Mouse (Mus musculus): ENCODE measurements around the gene Hcn1. TPM values are rescaled to one million over a fixed set of nuclear protein-coding genes. Genes with fewer than 3 reads are reported as not detected.

Hcn1 gene
- polyA plus RNA-seq, 1 experiment from 2014 or later, result 0.04 TPM

GRCm38 (mm10) chr13:118035598-118035997 is 433.5 kb downstream of the Hcn1 start:
- H3K27ac ChIP-seq (ENCODE audit: low read depth, low read length), result no peak overlapping the region
- no peak overlapping the region for H3K4me2 ChIP-seq
- DNase-seq (ENCODE audit: low spot score), result no peak
- H3K4me3 ChIP-seq (ENCODE audit: low read depth, low read length), result no peak overlapping the region
- H3K9me3 ChIP-seq (ENCODE audit: control insufficient read depth, low read length), result no peaks in the 10 kb centered on the region
- no peak for ATAC-seq (replicated peaks; ENCODE audit: low FRiP score)
- no peaks in the 10 kb centered on the region for H3K27me3 ChIP-seq (replicated peaks; ENCODE audit: control insufficient read depth, insufficient read depth, low read length)
- no peaks in the 10 kb centered on the region for H3K36me3 ChIP-seq (ENCODE audit: control insufficient read depth, insufficient read depth, low read length)
- 79% methylated on average over 5 of the region's 5 CpGs for WGBS
- no peaks in the 10 kb centered on the region for H3K4me1 ChIP-seq (replicated peaks; ENCODE audit: control insufficient read depth, insufficient read depth, low read length)
- no peak overlapping the region for H3K9ac ChIP-seq (ENCODE audit: low read depth, low read length)

All from liver, embryonic 11.5 days (tissue).